Mouse (Mus musculus): ENCODE results near the gene Kcnc2.

Kcnc2 gene

GRCm38 (mm10) chr10:112397194-112397593 lies 126.3 kb downstream of the Kcnc2 start:
- DNase-seq = no peak

GRCm38 (mm10) chr10:112400591-112401404 lies 129.9 kb downstream of the Kcnc2 start:
- no peak for DNase-seq

GRCm38 (mm10) chr10:112409525-112409924 lies 138.6 kb downstream of the Kcnc2 start:
- DNase-seq = no peak

- DNase-seq = no peak
Observed at GRCm38 (mm10) chr10:112423327-112423726, 152.4 kb downstream of the Kcnc2 start.

- DNase-seq = no peak
Observed at GRCm38 (mm10) chr10:112436950-112437349, 166.0 kb downstream of the Kcnc2 start.

GRCm38 (mm10) chr10:112444640-112445039 lies 173.7 kb downstream of the Kcnc2 start:
- DNase-seq = no peak

- DNase-seq = no peak
Observed at GRCm38 (mm10) chr10:112450910-112451309, 180.0 kb downstream of the Kcnc2 start.

- DNase-seq = no peak
Observed at GRCm38 (mm10) chr10:112468689-112469384, 197.9 kb downstream of the Kcnc2 start.

GRCm38 (mm10) chr10:112474122-112474810 lies 203.3 kb downstream of the Kcnc2 start:
- DNase-seq = no peak

GRCm38 (mm10) chr10:112481461-112481860 lies 210.5 kb downstream of the Kcnc2 start:
- no peak for DNase-seq

- DNase-seq = no peak
Observed at GRCm38 (mm10) chr10:112481921-112482607, 211.1 kb downstream of the Kcnc2 start.

- no peak for DNase-seq
Observed at GRCm38 (mm10) chr10:112484387-112485105, 213.6 kb downstream of the Kcnc2 start.

- DNase-seq = no peak
Observed at GRCm38 (mm10) chr10:112485819-112486218, 214.9 kb downstream of the Kcnc2 start.

GRCm38 (mm10) chr10:112488751-112489150 lies 217.8 kb downstream of the Kcnc2 start:
- no peak for DNase-seq
